8 mouse cellular contexts compared by ENCODE assay signal in genomic region chr1:92437678-92438271, GRCm38 (mm10). TPM values are rescaled to one million over a fixed set of nuclear protein-coding genes. Genes with fewer than 3 reads are reported as not detected.
DNase-seq lines count a peak whose midpoint lies in the region; ATAC-seq lines count a peak whose summit lies in the region.
"Had no signal": no experiment of that assay in that cellular context is flagged by ENCODE, and none has a peak within 500 bp of the region (broad histone marks: within the 10 kb centered on the region; RNA-seq: fewer than 3 reads in every experiment).

No protein-coding gene starts in this region.

- no peak overlapping the region for H3K4me3 ChIP-seq in heart, embryonic 13.5 days
- H3K4me3 ChIP-seq in midbrain, embryonic 14.5 days (replicated peaks; ENCODE audit: low read depth, low read length), result no peak overlapping the region

- no peaks in the 10 kb centered on the region for H3K9me3 ChIP-seq in heart, embryonic 13.5 days
- H3K9me3 ChIP-seq in midbrain, embryonic 14.5 days (ENCODE audit: control insufficient read depth, low read length), result no peaks in the 10 kb centered on the region

- H3K4me2 ChIP-seq in heart, embryonic 13.5 days, result no peak overlapping the region
- H3K4me2 ChIP-seq in midbrain, embryonic 14.5 days (ENCODE audit: low read length), result no peak overlapping the region

- DNase-seq in 416B (ENCODE audit: low read depth), result peak; percentile 47
- peak; percentile 87 for DNase-seq in Muller cell, postnatal 12 days (ENCODE audit: inconsistent ontology term)
- peak; percentile 17 for DNase-seq in embryo, embryonic 11 days
- peak; percentile 50 to 59 for DNase-seq in left cerebral cortex, adult 18-20 months (ENCODE audit: low spot score in 2 of 2)
- DNase-seq in midbrain, embryonic 14.5 days, result peak; percentile 52

- H3K27ac ChIP-seq in heart, embryonic 13.5 days (replicated peaks), result peak overlapping the region; percentile 78
- H3K27ac ChIP-seq in midbrain, embryonic 14.5 days (replicated peaks; ENCODE audit: low read depth, low read length), result peak overlapping the region; percentile 57; the same call in 1 of the 2 replicates
- H3K27ac ChIP-seq: macrophage had no signal

- peaks cover 41% of the 10 kb centered on the region for H3K36me3 ChIP-seq in heart, embryonic 13.5 days
- peaks cover 42% of the 10 kb centered on the region for H3K36me3 ChIP-seq in midbrain, embryonic 14.5 days (ENCODE audit: control insufficient read depth, insufficient read depth, low read length)

- H3K4me1 ChIP-seq in heart, embryonic 13.5 days, result peaks cover 32% of the 10 kb centered on the region
- peaks cover 6% of the 10 kb centered on the region; the same call in 1 of the 2 replicates for H3K4me1 ChIP-seq in midbrain, embryonic 14.5 days (ENCODE audit: control insufficient read depth, insufficient read depth, low read length)

- 28% methylated on average over 9 of the region's 9 CpGs for WGBS in heart, embryonic 13.5 days
- WGBS in midbrain, embryonic 14.5 days, result 53% methylated on average over 9 of the region's 9 CpGs

- H3K9ac ChIP-seq in heart, embryonic 13.5 days, result peak overlapping the region; percentile 33; the same call in 1 of the 2 replicates
- no peak overlapping the region for H3K9ac ChIP-seq in midbrain, embryonic 14.5 days (replicated peaks; ENCODE audit: low read length)

- peak; percentile 48; the same call in 1 of the 2 replicates for ATAC-seq in heart, embryonic 13.5 days (ENCODE audit: extremely low read depth, insufficient number of reproducible peaks, low FRiP score, low TSS enrichment)
- ATAC-seq in midbrain, embryonic 14.5 days (ENCODE audit: low FRiP score, low TSS enrichment), result peak; percentile 69
- no peak for ATAC-seq in erythroblast, adult 5-6 weeks (replicated peaks; ENCODE audit: low FRiP score, poor library complexity, severe bottlenecking)

- no peaks in the 10 kb centered on the region for H3K27me3 ChIP-seq in heart, embryonic 13.5 days (replicated peaks)
- no peaks in the 10 kb centered on the region for H3K27me3 ChIP-seq in midbrain, embryonic 14.5 days (ENCODE audit: control insufficient read depth, insufficient read depth, low read length)

RNA-seq across cellular contexts. Expression of gene Ndufa10, which starts 35.9 kb away (rescaled TPM):
- 458 and 534 TPM in 2 replicates for polyA plus RNA-seq in heart, embryonic 13.5 days (2015; fragmentation: Nextera tagmentation; extraction: Ambion mirVana)
- total RNA-seq in left cerebral cortex, adult 18-20 months (2021), result 100 to 1,000 TPM; 222 to 250 TPM
- 286 and 304 TPM in 2 replicates for polyA plus RNA-seq in midbrain, embryonic 14.5 days (2014; fragmentation: Nextera tagmentation; extraction: Ambion mirVana)
- total RNA-seq in erythroblast, adult 5-6 weeks (2015; ENCODE audit: low replicate concordance), result 47.2 and 55.0 TPM in 2 replicates
- 14.1 and 42.1 TPM in 2 replicates for total RNA-seq in erythroblast, adult 5-6 weeks (2017; ENCODE audit: low replicate concordance)

RNA-seq across cellular contexts. Expression of gene Olfr1416, which starts 47.1 kb away (rescaled TPM):
- not detected in 2 replicates for polyA plus RNA-seq in heart, embryonic 13.5 days (2015; fragmentation: Nextera tagmentation; extraction: Ambion mirVana)
- not detected for total RNA-seq in left cerebral cortex, adult 18-20 months (2021)
- polyA plus RNA-seq in midbrain, embryonic 14.5 days (2014; fragmentation: Nextera tagmentation; extraction: Ambion mirVana), result not detected in 2 replicates
- total RNA-seq in erythroblast, adult 5-6 weeks (2015; ENCODE audit: low replicate concordance), result not detected in 2 replicates
- not detected in 2 replicates for total RNA-seq in erythroblast, adult 5-6 weeks (2017; ENCODE audit: low replicate concordance)
- polyA plus RNA-seq: macrophage had no signal

RNA-seq across cellular contexts. Expression of gene Olfr1415, which starts 58.1 kb away (rescaled TPM):
- polyA plus RNA-seq in heart, embryonic 13.5 days (2015; fragmentation: Nextera tagmentation; extraction: Ambion mirVana), result not detected in 2 replicates
- total RNA-seq in left cerebral cortex, adult 18-20 months (2021), result not detected
- polyA plus RNA-seq in midbrain, embryonic 14.5 days (2014; fragmentation: Nextera tagmentation; extraction: Ambion mirVana), result not detected in 2 replicates
- not detected in 2 replicates for total RNA-seq in erythroblast, adult 5-6 weeks (2015; ENCODE audit: low replicate concordance)
- not detected in 2 replicates for total RNA-seq in erythroblast, adult 5-6 weeks (2017; ENCODE audit: low replicate concordance)
- polyA plus RNA-seq: macrophage had no signal

Comparison
In these comparisons a context has a peak if more than half of its experiments do, and no peak if none do; other contexts are left out.
1. DNase-seq: peak in every context shown above with its lines; median percentile 87 in Muller cell, postnatal 12 days; 54 in left cerebral cortex, adult 18-20 months; 52 in midbrain, embryonic 14.5 days; 47 in 416B; 17 in embryo, embryonic 11 days.